Mouse (Mus musculus): ENCODE data around the gene Pef1. TPM values are rescaled to one million over a fixed set of nuclear protein-coding genes. Genes with fewer than 3 reads are reported as not detected.

Pef1 gene
- polyA plus RNA-seq, 1 experiment from 2014 or later, result 68.1 TPM

GRCm38 (mm10) chr4:130124110-130124509, 21.8 kb downstream of the Pef1 start:
- no peak overlapping the region for H3K4me2 ChIP-seq
- H3K9ac ChIP-seq, result no peak overlapping the region
- no peak overlapping the region for H3K4me3 ChIP-seq
- no peak overlapping the region for H3K27ac ChIP-seq
- H3K27me3 ChIP-seq, result no peaks in the 10 kb centered on the region
- ATAC-seq (ENCODE audit: insufficient number of reproducible peaks, low FRiP score, low TSS enrichment, low read depth), result no peak
- H3K4me1 ChIP-seq, result no peaks in the 10 kb centered on the region
- no peaks in the 10 kb centered on the region for H3K9me3 ChIP-seq
- H3K36me3 ChIP-seq, result peaks cover 85% of the 10 kb centered on the region
- 87% methylated on average over 4 of the region's 4 CpGs for WGBS

GRCm38 (mm10) chr4:130125164-130125563, 22.8 kb downstream of the Pef1 start:
- 94% methylated on average over 6 of the region's 6 CpGs for WGBS

GRCm38 (mm10) chr4:130125935-130126334, 23.6 kb downstream of the Pef1 start:
- no peak overlapping the region for H3K9ac ChIP-seq
- 33% methylated on average over 5 of the region's 5 CpGs for WGBS
- H3K36me3 ChIP-seq, result peaks cover 78% of the 10 kb centered on the region
- H3K27ac ChIP-seq, result no peak overlapping the region
- peaks cover 9% of the 10 kb centered on the region; the same call in 1 of the 2 replicates for H3K4me1 ChIP-seq
- H3K27me3 ChIP-seq, result no peaks in the 10 kb centered on the region
- H3K9me3 ChIP-seq, result no peaks in the 10 kb centered on the region
- no peak overlapping the region for H3K4me3 ChIP-seq
- ATAC-seq (ENCODE audit: insufficient number of reproducible peaks, low FRiP score, low TSS enrichment, low read depth), result no peak
- no peak overlapping the region for H3K4me2 ChIP-seq

More at GRCm38 (mm10) chr4:130125164-130125563, 22.8 kb downstream of the Pef1 start:
- Histone ChIP-seq H3K9me3 (no peaks in the 10 kb centered on the region), H3K27me3 (no peaks in the 10 kb centered on the region), H3K27ac (no peak overlapping the region), H3K36me3 (peaks cover 85% of the 10 kb centered on the region), H3K9ac (no peak overlapping the region), H3K4me1 (peaks cover 1% of the 10 kb centered on the region; the same call in 1 of the 2 replicates), H3K4me2 (no peak overlapping the region), H3K4me3 (no peak overlapping the region)
- ATAC-seq (ENCODE audit: insufficient number of reproducible peaks, low FRiP score, low TSS enrichment, low read depth), result no peak

GRCm38 (mm10) chr4:130128907-130129306, 26.5 kb downstream of the Pef1 start:
- Histone ChIP-seq H3K36me3 (peaks cover 49% of the 10 kb centered on the region), H3K9me3 (no peaks in the 10 kb centered on the region)
- no peak for ATAC-seq (ENCODE audit: insufficient number of reproducible peaks, low FRiP score, low TSS enrichment, low read depth)

GRCm38 (mm10) chr4:130130082-130130481, 27.7 kb downstream of the Pef1 start:
- Histone ChIP-seq H3K27ac (no peak overlapping the region), H3K36me3 (peaks cover 37% of the 10 kb centered on the region), H3K4me1 (peaks cover 10% of the 10 kb centered on the region; the same call in 1 of the 2 replicates), H3K9me3 (no peaks in the 10 kb centered on the region), H3K4me3 (no peak overlapping the region), H3K9ac (no peak overlapping the region), H3K27me3 (no peaks in the 10 kb centered on the region), H3K4me2 (no peak overlapping the region)
- ATAC-seq (ENCODE audit: insufficient number of reproducible peaks, low FRiP score, low TSS enrichment, low read depth), result no peak
- 72% methylated on average over 10 of the region's 10 CpGs for WGBS

More at GRCm38 (mm10) chr4:130128907-130129306, 26.5 kb downstream of the Pef1 start:
- no peak overlapping the region for H3K4me2 ChIP-seq
- whole genome bisulfite sequencing, result 78% methylated on average over 5 of the region's 5 CpGs
- H3K4me3 ChIP-seq, result no peak overlapping the region
- no peak overlapping the region for H3K27ac ChIP-seq
- H3K4me1 ChIP-seq, result peaks cover 10% of the 10 kb centered on the region; the same call in 1 of the 2 replicates
- no peak overlapping the region for H3K9ac ChIP-seq
- H3K27me3 ChIP-seq, result no peaks in the 10 kb centered on the region

- Histone ChIP-seq H3K36me3 (peaks cover 30% of the 10 kb centered on the region), H3K27me3 (no peaks in the 10 kb centered on the region), H3K9me3 (no peaks in the 10 kb centered on the region), H3K4me3 (no peak overlapping the region), H3K4me2 (no peak overlapping the region), H3K9ac (no peak overlapping the region), H3K4me1 (peaks cover 10% of the 10 kb centered on the region; the same call in 1 of the 2 replicates), H3K27ac (no peak overlapping the region)
- no peak for ATAC-seq (ENCODE audit: insufficient number of reproducible peaks, low FRiP score, low TSS enrichment, low read depth)
- WGBS, result 54% methylated on average over 13 of the region's 13 CpGs
These were observed 28.4 kb downstream of the Pef1 start for GRCm38 (mm10) chr4:130130641-130131350.

GRCm38 (mm10) chr4:130131448-130132105, 29.2 kb downstream of the Pef1 start:
- WGBS, result 86% methylated on average over 7 of the region's 7 CpGs
- H3K4me3 ChIP-seq, result no peak overlapping the region
- peaks cover 10% of the 10 kb centered on the region; the same call in 1 of the 2 replicates for H3K4me1 ChIP-seq
- peaks cover 22% of the 10 kb centered on the region for H3K36me3 ChIP-seq
- ATAC-seq (ENCODE audit: insufficient number of reproducible peaks, low FRiP score, low TSS enrichment, low read depth), result no peak
- H3K9me3 ChIP-seq, result no peaks in the 10 kb centered on the region
- peaks cover 6% of the 10 kb centered on the region for H3K27me3 ChIP-seq
- H3K9ac ChIP-seq, result no peak overlapping the region
- no peak overlapping the region for H3K4me2 ChIP-seq
- H3K27ac ChIP-seq, result no peak overlapping the region

- no peak overlapping the region for H3K4me3 ChIP-seq
- no peak for ATAC-seq (ENCODE audit: insufficient number of reproducible peaks, low FRiP score, low TSS enrichment, low read depth)
These were observed 31.0 kb downstream of the Pef1 start for GRCm38 (mm10) chr4:130133399-130133798.

GRCm38 (mm10) chr4:130138441-130139213, 36.3 kb downstream of the Pef1 start:
- WGBS, result under 1% methylated on average over 49 of the region's 57 CpGs
- no peaks in the 10 kb centered on the region for H3K9me3 ChIP-seq
- H3K4me2 ChIP-seq, result peak overlapping the region; percentile 68
- no peaks in the 10 kb centered on the region for H3K36me3 ChIP-seq
- H3K9ac ChIP-seq, result no peak overlapping the region
- no peak overlapping the region for H3K27ac ChIP-seq
- peak overlapping the region; percentile 33 for H3K4me3 ChIP-seq
- ATAC-seq (ENCODE audit: insufficient number of reproducible peaks, low FRiP score, low TSS enrichment, low read depth), result no peak; the same call in 1 of the 2 replicates
- peaks cover 65% of the 10 kb centered on the region for H3K27me3 ChIP-seq
- H3K4me1 ChIP-seq, result peaks cover 12% of the 10 kb centered on the region

More at GRCm38 (mm10) chr4:130133399-130133798, 31.0 kb downstream of the Pef1 start:
- H3K36me3 ChIP-seq, result peaks cover 4% of the 10 kb centered on the region; the same call in 1 of the 2 replicates
- H3K4me1 ChIP-seq, result peaks cover 13% of the 10 kb centered on the region
- WGBS, result 51% methylated on average over 6 of the region's 6 CpGs
- no peak overlapping the region for H3K27ac ChIP-seq
- H3K9ac ChIP-seq, result no peak overlapping the region
- H3K4me2 ChIP-seq, result no peak overlapping the region
- H3K9me3 ChIP-seq, result no peaks in the 10 kb centered on the region
- H3K27me3 ChIP-seq, result peaks cover 22% of the 10 kb centered on the region

- H3K27me3 ChIP-seq, result peaks cover 65% of the 10 kb centered on the region
- no peak; the same call in 1 of the 2 replicates for ATAC-seq (ENCODE audit: insufficient number of reproducible peaks, low FRiP score, low TSS enrichment, low read depth)
- peak within 1 kb of the TSS; percentile 33 for H3K4me3 ChIP-seq
- H3K4me2 ChIP-seq, result peak within 1 kb of the TSS; percentile 68
- no peak within 1 kb of the TSS for H3K9ac ChIP-seq
- no peak within 1 kb of the TSS for H3K27ac ChIP-seq
- WGBS, result under 1% methylated on average over 14 of the region's 15 CpGs
- H3K9me3 ChIP-seq, result no peaks in the 10 kb centered on the region
- peaks cover 12% of the 10 kb centered on the region for H3K4me1 ChIP-seq
- H3K36me3 ChIP-seq, result no peaks in the 10 kb centered on the region
These were observed 36.8 kb downstream of the Pef1 start, which contains the start of gene Hcrtr1 for GRCm38 (mm10) chr4:130139214-130139492. Hcrtr1 (minus strand) TSS chr4:130139359.

GRCm38 (mm10) chr4:130140992-130141402, 38.6 kb downstream of the Pef1 start:
- no peaks in the 10 kb centered on the region for H3K9me3 ChIP-seq
- H3K9ac ChIP-seq, result no peak overlapping the region
- H3K27ac ChIP-seq, result no peak overlapping the region
- no peak overlapping the region for H3K4me3 ChIP-seq
- H3K4me2 ChIP-seq, result no peak overlapping the region
- peaks cover 12% of the 10 kb centered on the region for H3K4me1 ChIP-seq
- 63% methylated on average over 9 of the region's 9 CpGs for WGBS
- H3K36me3 ChIP-seq, result no peaks in the 10 kb centered on the region
- H3K27me3 ChIP-seq, result peaks cover 65% of the 10 kb centered on the region
- no peak for ATAC-seq (ENCODE audit: insufficient number of reproducible peaks, low FRiP score, low TSS enrichment, low read depth)
